Mouse (Mus musculus) T-helper 2 cell (primary cell): Measurements from ENCODE around the gene Gal3st4.
"Not testable (repeated sequence)": the region's sequence is repeated elsewhere in the genome, so short reads cannot be mapped to it uniquely, and the experiment has no call there.

ENCODE experiments used
- in situ Hi-C: fragments of 300-600 bp; cut with MboI, MseI; formaldehyde crosslinking; loops from one replicate; pipeline ENCODE4 v1.15.1; 2025; ENCODE audit warnings: high pct_unique_total_duplicates

Gal3st4 gene

DNA sequence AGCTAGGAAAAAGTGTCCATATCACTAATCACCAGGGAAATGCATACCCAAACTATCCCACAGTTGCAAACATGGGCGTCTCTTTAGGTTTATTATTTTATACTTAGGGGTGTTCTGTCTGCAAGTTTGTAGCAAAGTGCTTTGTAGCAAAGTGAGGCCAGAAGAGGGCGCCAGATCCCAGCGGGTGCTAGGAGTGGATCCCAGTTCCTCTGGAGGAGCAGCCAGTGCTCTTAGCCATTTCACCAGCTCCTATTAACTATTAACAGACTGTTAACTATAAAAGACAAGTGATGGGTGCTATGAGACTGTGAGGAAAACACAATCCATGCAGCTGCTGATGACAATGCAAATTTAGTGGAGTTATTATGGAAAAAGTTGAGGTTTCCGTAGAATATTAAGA lies 50.5 kb downstream of the Gal3st4 start:
- in situ Hi-C loops = loop anchor here (10.0 kb wide), 1 partner anchor 433 kb away; no protein-coding TSS in a partner anchor

DNA sequence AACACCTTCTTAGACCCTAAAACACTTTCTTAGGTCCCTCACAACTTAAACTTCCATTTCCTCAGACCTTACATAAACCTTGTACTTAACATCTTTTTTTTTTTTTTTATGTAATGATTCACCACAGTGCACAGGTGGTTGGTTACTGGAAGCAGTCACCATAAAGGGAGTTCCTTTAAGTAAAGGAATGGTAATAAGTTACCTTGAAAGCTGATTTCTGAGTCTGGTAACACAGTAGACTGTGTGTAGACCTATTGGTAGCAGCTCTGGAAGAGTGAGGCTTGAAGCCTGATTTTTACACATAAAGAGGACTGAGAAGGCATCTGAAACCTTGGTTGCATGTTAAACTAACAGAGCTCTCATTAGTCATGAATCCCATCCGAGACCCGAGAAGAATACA lies 52.8 kb downstream of the Gal3st4 start:
- in situ Hi-C loops = loop anchor here (10.0 kb wide), 1 partner anchor 435 kb away; no protein-coding TSS in a partner anchor

DNA sequence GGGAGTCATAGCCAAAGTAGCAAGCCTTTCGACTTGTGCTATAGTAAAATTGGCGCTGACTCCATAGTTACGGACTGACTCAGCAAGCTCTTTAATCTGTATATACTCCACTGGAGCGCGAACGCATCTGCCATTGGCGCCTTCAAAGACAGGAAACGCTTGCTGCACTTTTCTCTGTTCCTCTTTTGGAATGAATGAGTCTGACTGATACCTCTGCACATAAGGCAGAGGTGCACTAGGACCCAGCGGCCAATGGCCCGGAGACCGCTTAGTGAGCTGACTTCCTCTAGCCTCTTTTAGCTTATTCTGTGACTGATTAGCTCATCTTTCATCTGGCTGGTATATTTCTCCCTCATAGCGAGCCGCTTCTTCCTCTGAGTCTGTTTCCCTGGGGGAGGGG lies 56.0 kb downstream of the Gal3st4 start:
- in situ Hi-C loops = not testable (repeated sequence)
